Mouse (Mus musculus) olfactory bulb, adult 2 months (tissue): ENCODE data around the gene Trim13.

Experiments used
- CTCF ChIP-seq: fragments of 200-500 bp; IDR thresholded peaks from 2 replicates; pipeline ENCODE4 v1.5.1; 2012; ENCODE audit warnings: low read depth, mild to moderate bottlenecking, low read length, moderate library complexity; ENCODE audit not compliant: insufficient read depth
- POLR2A ChIP-seq: fragments of 200-500 bp; IDR thresholded peaks from 2 replicates; pipeline ENCODE4 v1.6.1; 2012; ENCODE audit warnings: mild to moderate bottlenecking, low read depth, low read length, moderate library complexity; ENCODE audit not compliant: insufficient read depth

GRCm38 (mm10) chr14:61650291-61650960 is 52.4 kb downstream of the Trim13 start:
- TF ChIP-seq POLR2A (no peak), CTCF (no peak)
